Comparison of ENCODE assay signal across 10 mouse cellular contexts in the genomic region with DNA sequence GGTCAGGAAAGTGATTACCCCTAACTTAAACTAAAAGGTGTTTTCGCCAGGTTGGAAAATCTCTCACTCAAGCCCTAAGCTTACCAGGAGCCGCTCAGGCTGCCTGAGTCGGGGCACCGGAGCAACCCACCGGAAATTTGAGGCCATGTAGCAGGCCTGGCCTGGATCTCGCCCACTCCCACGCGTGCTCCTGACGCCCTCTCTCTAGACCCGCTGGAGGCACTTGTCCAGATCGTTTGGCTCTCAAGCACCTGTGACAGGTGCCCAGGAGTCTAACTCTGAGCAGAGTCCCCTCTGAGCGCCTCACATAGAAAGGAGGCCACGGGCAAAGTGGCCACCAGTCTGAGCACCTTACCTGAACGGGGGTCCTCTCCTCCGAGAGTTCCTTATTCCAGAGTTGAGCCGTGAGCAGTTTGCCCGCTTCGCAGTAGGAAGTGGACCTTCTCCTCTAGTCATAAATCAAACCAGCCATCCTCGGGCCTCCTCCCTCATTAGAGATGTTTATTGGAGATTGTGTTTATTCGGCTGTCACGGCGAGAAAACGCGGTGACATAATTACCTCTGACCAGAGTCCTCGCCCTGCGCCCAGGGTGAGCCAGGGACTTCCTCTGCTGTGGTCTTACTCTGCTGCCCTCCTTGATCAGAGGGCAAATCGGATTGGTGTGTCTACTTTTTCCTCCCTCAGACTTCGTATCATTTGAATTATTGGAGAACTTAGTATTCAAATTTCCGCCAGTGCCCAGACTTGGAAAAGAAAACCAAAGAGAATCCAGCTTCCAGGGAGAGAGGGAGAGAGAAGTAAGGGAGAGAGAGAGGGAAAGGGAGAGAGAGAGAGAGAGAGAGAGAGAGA. TPM values are rescaled to one million over a fixed set of nuclear protein-coding genes. Genes with fewer than 3 reads are reported as not detected.
A peak's percentile ranks its signal among the peaks of the same experiment; 100 is the strongest.
DNase-seq lines count a peak whose midpoint lies in the region; ATAC-seq and TF ChIP-seq lines count a peak whose summit lies in the region.
"Had no signal": no experiment of that assay in that cellular context is flagged by ENCODE, and none has a peak within 500 bp of the region (broad histone marks: within the 10 kb centered on the region; RNA-seq: fewer than 3 reads in every experiment).

No protein-coding gene starts in this region.

- H3K4me1 ChIP-seq in forebrain, embryonic 11.5 days (replicated peaks; ENCODE audit: control insufficient read depth, insufficient read depth, low read length), result peaks cover 36% of the 10 kb centered on the region
- peaks cover 41% of the 10 kb centered on the region for H3K4me1 ChIP-seq in limb, embryonic 10.5 days
- H3K4me1 ChIP-seq in liver, postnatal 0 days (ENCODE audit: insufficient read depth), result peaks cover 22% of the 10 kb centered on the region

- ATAC-seq in forebrain, embryonic 11.5 days (replicated peaks; ENCODE audit: low FRiP score), result no peak
- no peak for ATAC-seq in liver, postnatal 0 days
- ATAC-seq: Patski had no signal

- no peaks in the 10 kb centered on the region for H3K36me3 ChIP-seq in forebrain, embryonic 11.5 days (ENCODE audit: control insufficient read depth, insufficient read depth, low read length)
- H3K36me3 ChIP-seq in limb, embryonic 10.5 days, result no peaks in the 10 kb centered on the region
- H3K36me3 ChIP-seq in liver, postnatal 0 days (replicated peaks; ENCODE audit: insufficient read depth, low read length), result no peaks in the 10 kb centered on the region
- H3K36me3 ChIP-seq: lung, embryonic 15.5 days had no signal

- peak overlapping the region; percentile 93 for H3K4me2 ChIP-seq in forebrain, embryonic 11.5 days (ENCODE audit: low read depth, low read length, severe bottlenecking)
- no peak overlapping the region for H3K4me2 ChIP-seq in liver, postnatal 0 days (ENCODE audit: low read depth, low read length)
- H3K4me2 ChIP-seq: lung, embryonic 15.5 days had no signal

- H3K9ac ChIP-seq in forebrain, embryonic 11.5 days (ENCODE audit: low read length), result peak overlapping the region; percentile 98
- no peak overlapping the region for H3K9ac ChIP-seq in liver, postnatal 0 days (replicated peaks)
- H3K9ac ChIP-seq: lung, embryonic 15.5 days had no signal

- TF ChIP-seq CTCF in liver, postnatal 0 days (IDR thresholded peaks at IDR 0.05; ENCODE audit: low read depth), result no peak

- H3K27ac ChIP-seq in forebrain, embryonic 11.5 days (ENCODE audit: low read depth, low read length), result no peak overlapping the region
- no peak overlapping the region for H3K27ac ChIP-seq in limb, embryonic 10.5 days
- H3K27ac ChIP-seq in liver, postnatal 0 days (ENCODE audit: low read depth), result no peak overlapping the region
- H3K27ac ChIP-seq: lung, embryonic 15.5 days had no signal

- peaks cover 55% of the 10 kb centered on the region for H3K27me3 ChIP-seq in forebrain, embryonic 11.5 days (ENCODE audit: control insufficient read depth, insufficient read depth, low read length)
- H3K27me3 ChIP-seq in limb, embryonic 10.5 days (ENCODE audit: low read depth, poor library complexity, severe bottlenecking), result peaks cover 100% of the 10 kb centered on the region
- H3K27me3 ChIP-seq in liver, postnatal 0 days (ENCODE audit: insufficient read depth, low read length), result peaks cover 99% of the 10 kb centered on the region
- H3K27me3 ChIP-seq: Patski had no signal

- peak; percentile 65 to 71 for DNase-seq in cerebellum, postnatal 10 days
- DNase-seq in forebrain, embryonic 11.5 days (ENCODE audit: low spot score), result peak; percentile 65
- peak; percentile 50 for DNase-seq in limb, embryonic 10.5 days (ENCODE audit: low spot score)
- DNase-seq in retina, embryonic 14.5 days (ENCODE audit: low spot score), result peak; percentile 73
- DNase-seq in right cerebral cortex, postnatal 10 days (ENCODE audit: low spot score in 2 of 2), result no peak
- no peak for DNase-seq in left cerebral cortex, adult 9 months (ENCODE audit: low spot score in 2 of 2)
- DNase-seq in liver, postnatal 0 days, result no peak
- DNase-seq: thymus, postnatal 25 days had no signal

- no peak for TF ChIP-seq EP300 in liver, postnatal 0 days (IDR thresholded peaks at IDR 0.05; ENCODE audit: low read depth)

- no peaks in the 10 kb centered on the region for H3K9me3 ChIP-seq in forebrain, embryonic 11.5 days (ENCODE audit: control insufficient read depth, low read length)
- no peaks in the 10 kb centered on the region for H3K9me3 ChIP-seq in limb, embryonic 10.5 days (replicated peaks)
- H3K9me3 ChIP-seq in liver, postnatal 0 days (ENCODE audit: low read length), result no peaks in the 10 kb centered on the region
- H3K9me3 ChIP-seq: lung, embryonic 15.5 days had no signal

- WGBS in forebrain, embryonic 11.5 days, result 1% methylated on average over 29 of the region's 29 CpGs
- WGBS in limb, embryonic 10.5 days, result 1% methylated on average over 29 of the region's 29 CpGs
- 2% methylated on average over 29 of the region's 29 CpGs for WGBS in liver, postnatal 0 days (ENCODE audit: insufficient replicate concordance)

- H3K4me3 ChIP-seq in forebrain, embryonic 11.5 days (ENCODE audit: low read depth, low read length), result peak overlapping the region; percentile 84
- no peak overlapping the region; the same call in 1 of the 2 replicates for H3K4me3 ChIP-seq in limb, embryonic 10.5 days
- no peak overlapping the region for H3K4me3 ChIP-seq in liver, postnatal 0 days (ENCODE audit: low read depth, low read length)
- H3K4me3 ChIP-seq: lung, embryonic 15.5 days had no signal

RNA-seq across cellular contexts. Expression of a gene that starts 1.4 kb away (rescaled TPM):
- polyA plus RNA-seq in forebrain, embryonic 11.5 days (2014; fragmentation: Nextera tagmentation; extraction: Ambion mirVana), result 97.2 and 103 TPM in 2 replicates
- 0.09 and 0.15 TPM in 2 replicates for polyA plus RNA-seq in limb, embryonic 10.5 days (2016; fragmentation: Nextera tagmentation; extraction: Ambion mirVana)
- not detected in 2 replicates for polyA plus RNA-seq in liver, postnatal 0 days (2015; fragmentation: Nextera tagmentation; extraction: Ambion mirVana)
- polyA plus RNA-seq: lung, embryonic 15.5 days; Patski had no signal

Comparison
In these comparisons a context has a peak if more than half of its experiments do, and no peak if none do; other contexts are left out.
1. DNase-seq: peak in cerebellum, postnatal 10 days (2 of 2), forebrain, embryonic 11.5 days (single experiment), limb, embryonic 10.5 days (single experiment) and retina, embryonic 14.5 days (single experiment); none in right cerebral cortex, postnatal 10 days (0 of 2), left cerebral cortex, adult 9 months (0 of 2) and liver, postnatal 0 days (single experiment).
2. RNA of a gene that starts 1.4 kb away (polyA plus RNA-seq): 97.2 to 103 TPM in forebrain, embryonic 11.5 days; 0.09 to 0.15 TPM in limb, embryonic 10.5 days and not detected in liver, postnatal 0 days; every median in the first group is over 10 times any median in the second.